Mouse (Mus musculus) E14TG2a.4 (cell line): ENCODE data around the gene Trmo.

ENCODE experiments used
- CTCF ChIP-seq: conservative IDR thresholded peaks from 2 replicates; pipeline ENCODE4 v1.5.1; 2014; ENCODE audit warnings: low read length
- NANOG ChIP-seq: IDR thresholded peaks from 2 replicates; pipeline ENCODE4 v1.6.1; 2014; ENCODE audit warnings: borderline replicate concordance, low read length, mixed read lengths
- POU5F1 ChIP-seq: IDR thresholded peaks from 2 replicates; pipeline ENCODE4 v1.6.1; 2014; ENCODE audit warnings: low read length, borderline replicate concordance

- TF ChIP-seq NANOG (no peak), CTCF (no peak), POU5F1 (no peak)
Observed at GRCm38 (mm10) chr4:46339026-46339425, 50.2 kb downstream of the Trmo start.
